Mouse (Mus musculus): ENCODE results near the gene Papola. TPM values are rescaled to one million over a fixed set of nuclear protein-coding genes. Genes with fewer than 3 reads are reported as not detected.

Papola gene
- polyA plus RNA-seq (2015; fragmentation: Nextera tagmentation; extraction: Ambion mirVana): 106 and 147 TPM in 2 replicates

GRCm38 (mm10) chr12:105784196-105784999, at the start of gene Papola:
Gene Papola (plus strand): TSS chr12:105784694.

Small RNAs within 50 kb of the gene (microRNA-seq; reads per million reads assigned to microRNA genes)
- not detected for gene Gm22120 (ENCODE audit: borderline replicate concordance, insufficient number of aligned reads)

Other genes starting within 250 kb of the Papola start
- gene Bdkrb2, start 221.5 kb upstream of the Papola start, polyA plus RNA-seq (2015; fragmentation: Nextera tagmentation; extraction: Ambion mirVana): 7.9 and 8.1 TPM in 2 replicates
- 0.17 and 0.90 TPM in 2 replicates for gene Bdkrb1, start 181.6 kb upstream of the Papola start, polyA plus RNA-seq (2015; fragmentation: Nextera tagmentation; extraction: Ambion mirVana)
- gene Gskip, start 99.9 kb upstream of the Papola start, polyA plus RNA-seq (2015; fragmentation: Nextera tagmentation; extraction: Ambion mirVana): 33.7 and 34.3 TPM in 2 replicates
- 5.6 and 5.8 TPM in 2 replicates for gene Atg2b, start 99.5 kb upstream of the Papola start, polyA plus RNA-seq (2015; fragmentation: Nextera tagmentation; extraction: Ambion mirVana)
- 0.41 and 0.47 TPM in 2 replicates for gene Ak7, start 78.7 kb upstream of the Papola start, polyA plus RNA-seq (2015; fragmentation: Nextera tagmentation; extraction: Ambion mirVana)
- 38.0 and 54.6 TPM in 2 replicates for gene Vrk1, start 225.5 kb downstream of the Papola start, polyA plus RNA-seq (2015; fragmentation: Nextera tagmentation; extraction: Ambion mirVana)

Data from adrenal gland, postnatal 0 days (tissue).